Mouse (Mus musculus): ENCODE results near the gene Resf1. TPM values are rescaled to one million over a fixed set of nuclear protein-coding genes. Genes with fewer than 3 reads are reported as not detected.
"Not testable (repeated sequence)": the region's sequence is repeated elsewhere in the genome, so short reads cannot be mapped to it uniquely, and the experiment has no call there.

Resf1 gene
- polyA plus RNA-seq (2015; fragmentation: Nextera tagmentation; extraction: Ambion mirVana), result 26.6 and 28.4 TPM in 2 replicates

- peak within 1 kb of the TSS; percentile 90 for H3K9ac ChIP-seq
- ATAC-seq (ENCODE audit: low FRiP score, low read depth), result peak; percentile 100
- WGBS, result 5% methylated on average over 61 of the region's 61 CpGs
- H3K27ac ChIP-seq (replicated peaks), result peak within 1 kb of the TSS; percentile 98
- no peaks in the 10 kb centered on the region for H3K27me3 ChIP-seq
- no peaks in the 10 kb centered on the region for H3K9me3 ChIP-seq
- H3K4me2 ChIP-seq, result peak within 1 kb of the TSS; percentile 64
- H3K4me3 ChIP-seq, result peak within 1 kb of the TSS; percentile 79
- H3K4me1 ChIP-seq (replicated peaks), result peaks cover 21% of the 10 kb centered on the region
- peaks cover 8% of the 10 kb centered on the region for H3K36me3 ChIP-seq
These were observed at the start of gene Resf1 for GRCm38 (mm10) chr6:149308956-149309932. Gene Resf1 (plus strand): TSS chr6:149309414.

GRCm38 (mm10) chr6:149260801-149261239, 48.4 kb upstream of the Resf1 start:
- Histone ChIP-seq H3K9me3 (no peaks in the 10 kb centered on the region), H3K9ac (no peak overlapping the region), H3K4me2 (no peak overlapping the region), H3K4me1 (replicated peaks) (no peaks in the 10 kb centered on the region), H3K27ac (replicated peaks) (no peak overlapping the region), H3K27me3 (no peaks in the 10 kb centered on the region), H3K36me3 (no peaks in the 10 kb centered on the region), H3K4me3 (no peak overlapping the region)
- WGBS, result 81% methylated on average over 3 of the region's 3 CpGs
- no peak for ATAC-seq (ENCODE audit: low FRiP score, low read depth)

DNA sequence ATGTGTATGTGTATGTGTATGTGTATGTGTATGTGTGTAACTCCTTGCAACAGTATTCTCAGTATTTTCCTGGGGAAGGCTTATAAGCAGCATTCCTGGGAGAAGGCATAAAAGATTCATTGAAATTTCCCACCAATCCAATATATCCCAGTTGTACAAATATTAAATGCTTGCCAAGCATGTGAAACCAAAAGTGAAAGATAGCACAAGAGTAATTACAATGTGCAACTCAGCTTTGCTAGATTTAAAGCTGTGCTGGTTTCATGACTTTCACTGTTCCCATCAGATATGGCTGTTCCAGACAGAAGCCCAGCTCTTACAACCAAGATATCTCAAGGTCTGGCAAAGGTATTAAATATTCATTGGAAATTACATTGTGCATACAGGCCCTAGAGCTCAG, 41.3 kb upstream of the Resf1 start:
- Histone ChIP-seq H3K4me1 (replicated peaks) (no peaks in the 10 kb centered on the region), H3K4me2 (no peak overlapping the region), H3K27ac (replicated peaks) (no peak overlapping the region), H3K9ac (no peak overlapping the region), H3K4me3 (no peak overlapping the region), H3K27me3 (no peaks in the 10 kb centered on the region), H3K9me3 (no peaks in the 10 kb centered on the region), H3K36me3 (no peaks in the 10 kb centered on the region)
- no peak for ATAC-seq (ENCODE audit: low FRiP score, low read depth)

DNA sequence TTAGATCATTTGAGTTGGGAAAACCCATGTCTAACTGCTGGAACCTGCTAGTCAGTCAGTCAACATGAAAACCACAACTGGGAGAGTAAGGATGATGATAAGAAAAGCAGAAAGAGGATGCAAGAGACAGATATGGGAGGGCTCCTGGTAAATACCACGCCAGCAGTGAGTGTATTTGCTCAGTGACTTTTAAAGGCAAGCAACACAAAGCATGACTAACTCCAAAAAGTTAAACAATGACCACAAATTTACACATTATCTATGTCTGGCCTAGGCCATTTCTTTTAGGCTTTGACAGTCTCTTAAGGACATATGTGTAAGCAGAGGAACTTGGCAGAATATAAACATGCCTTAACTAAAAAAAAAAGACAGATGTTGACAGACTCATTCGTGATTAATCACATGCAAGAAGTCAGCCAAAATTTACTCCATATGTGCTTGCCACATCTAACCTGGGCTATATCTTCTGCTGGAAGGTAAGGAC, 30.9 kb upstream of the Resf1 start:
- no peak overlapping the region for H3K4me2 ChIP-seq
- no peak overlapping the region for H3K27ac ChIP-seq (replicated peaks)
- 0 out of 2 replicates have a peak, but pooled peaks cover 4% of the 10 kb centered on the region for H3K9me3 ChIP-seq
- H3K36me3 ChIP-seq, result no peaks in the 10 kb centered on the region
- WGBS, result 86% methylated on average over 2 of the region's 2 CpGs
- no peaks in the 10 kb centered on the region for H3K4me1 ChIP-seq (replicated peaks)
- H3K4me3 ChIP-seq, result no peak overlapping the region
- no peak overlapping the region for H3K9ac ChIP-seq
- ATAC-seq (ENCODE audit: low FRiP score, low read depth), result no peak
- H3K27me3 ChIP-seq, result no peaks in the 10 kb centered on the region

GRCm38 (mm10) chr6:149278866-149279265, 30.3 kb upstream of the Resf1 start:
- Histone ChIP-seq H3K4me1 (replicated peaks) (no peaks in the 10 kb centered on the region), H3K9me3 (0 out of 2 replicates have a peak, but pooled peaks cover 4% of the 10 kb centered on the region), H3K36me3 (no peaks in the 10 kb centered on the region), H3K27ac (replicated peaks) (no peak overlapping the region), H3K9ac (no peak overlapping the region), H3K4me3 (no peak overlapping the region), H3K4me2 (no peak overlapping the region), H3K27me3 (no peaks in the 10 kb centered on the region)
- WGBS, result 93% methylated on average over 1 of the region's 1 CpGs
- ATAC-seq (ENCODE audit: low FRiP score, low read depth), result no peak

- no peaks in the 10 kb centered on the region for H3K4me1 ChIP-seq (replicated peaks)
- H3K9me3 ChIP-seq, result 0 out of 2 replicates have a peak, but pooled peaks cover 4% of the 10 kb centered on the region
- H3K9ac ChIP-seq, result no peak overlapping the region
- H3K27me3 ChIP-seq, result no peaks in the 10 kb centered on the region
- H3K27ac ChIP-seq (replicated peaks), result no peak overlapping the region
- no peaks in the 10 kb centered on the region for H3K36me3 ChIP-seq
- H3K4me2 ChIP-seq, result no peak overlapping the region
- ATAC-seq (ENCODE audit: low FRiP score, low read depth), result no peak
- no peak overlapping the region for H3K4me3 ChIP-seq
These were observed 28.7 kb upstream of the Resf1 start for GRCm38 (mm10) chr6:149280511-149280910.

DNA sequence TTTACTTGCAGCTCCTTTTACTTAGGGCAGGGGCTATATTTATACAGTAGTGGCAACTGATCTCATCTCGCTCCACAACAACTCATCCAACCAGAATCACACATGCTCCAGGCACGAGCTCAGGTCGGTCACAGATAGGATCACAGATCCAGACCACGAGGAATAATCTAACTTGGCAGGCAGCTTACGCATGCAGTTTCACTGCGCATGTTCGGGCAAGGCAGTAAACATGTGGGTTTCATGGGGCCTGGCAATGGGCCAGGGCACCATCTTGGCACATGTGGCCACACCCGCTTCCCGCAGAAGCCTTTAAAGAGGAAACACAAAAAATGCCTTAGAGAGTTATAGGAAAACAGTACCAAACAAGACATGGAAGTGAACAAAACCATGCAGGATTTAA, 21.0 kb upstream of the Resf1 start:
- ATAC-seq (ENCODE audit: low FRiP score, low read depth); H3K4me2 ChIP-seq; H3K9ac ChIP-seq; H3K36me3 ChIP-seq; H3K4me1 ChIP-seq (replicated peaks); H3K27ac ChIP-seq (replicated peaks); H3K4me3 ChIP-seq; H3K27me3 ChIP-seq; H3K9me3 ChIP-seq: not testable (repeated sequence)
- 86% methylated on average over 9 of the region's 9 CpGs for WGBS

DNA sequence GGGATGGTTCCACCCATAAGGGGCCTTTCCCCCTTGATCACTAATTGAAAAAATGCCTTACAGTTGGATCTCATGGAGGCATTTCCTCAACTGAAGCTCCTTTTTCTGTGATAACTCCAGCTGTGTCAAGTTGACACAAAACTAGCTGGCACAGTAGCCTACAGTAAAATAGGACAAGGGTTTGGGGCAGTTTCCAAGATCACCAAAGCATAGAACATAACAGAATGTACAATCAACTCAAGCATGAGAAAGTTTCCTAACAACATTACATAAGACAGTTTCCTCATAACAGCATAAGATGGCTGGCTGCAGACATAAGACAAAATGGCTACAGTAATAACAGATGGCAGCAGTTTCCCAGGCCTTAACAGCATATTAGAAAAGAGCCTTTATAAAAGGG, 6.0 kb upstream of the Resf1 start:
- not testable (repeated sequence) for H3K4me1 ChIP-seq (replicated peaks); ATAC-seq (ENCODE audit: low FRiP score, low read depth); H3K27ac ChIP-seq (replicated peaks); H3K9me3 ChIP-seq; H3K4me2 ChIP-seq; H3K9ac ChIP-seq; H3K27me3 ChIP-seq; H3K4me3 ChIP-seq; H3K36me3 ChIP-seq

DNA sequence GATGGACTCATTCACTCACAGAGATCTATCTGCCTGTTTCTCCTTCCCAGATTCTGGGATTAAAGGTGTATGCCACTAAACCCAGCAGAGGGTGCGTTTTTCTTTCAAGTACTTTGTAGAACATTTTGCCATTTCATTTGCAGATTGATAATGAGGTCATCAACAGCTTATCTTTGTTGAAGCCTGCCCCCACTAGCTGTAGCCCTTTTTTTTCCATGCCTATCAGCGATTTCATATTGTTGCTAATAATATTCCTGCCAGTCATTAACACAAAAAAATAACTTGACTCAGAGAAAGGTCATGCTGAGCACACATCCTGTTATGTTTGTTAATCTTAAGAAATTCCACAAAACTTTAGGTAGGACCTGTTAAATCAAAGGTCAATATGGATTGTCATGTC, 2.1 kb upstream of the Resf1 start:
- ATAC-seq (ENCODE audit: low FRiP score, low read depth), result no peak
- H3K27ac ChIP-seq (replicated peaks), result no peak overlapping the region
- no peaks in the 10 kb centered on the region for H3K27me3 ChIP-seq
- WGBS, result 91% methylated on average over 2 of the region's 2 CpGs
- peaks cover 8% of the 10 kb centered on the region for H3K36me3 ChIP-seq
- no peak overlapping the region for H3K4me2 ChIP-seq
- H3K9me3 ChIP-seq, result no peaks in the 10 kb centered on the region
- H3K9ac ChIP-seq, result no peak overlapping the region
- H3K4me3 ChIP-seq, result no peak overlapping the region
- peaks cover 21% of the 10 kb centered on the region for H3K4me1 ChIP-seq (replicated peaks)

DNA sequence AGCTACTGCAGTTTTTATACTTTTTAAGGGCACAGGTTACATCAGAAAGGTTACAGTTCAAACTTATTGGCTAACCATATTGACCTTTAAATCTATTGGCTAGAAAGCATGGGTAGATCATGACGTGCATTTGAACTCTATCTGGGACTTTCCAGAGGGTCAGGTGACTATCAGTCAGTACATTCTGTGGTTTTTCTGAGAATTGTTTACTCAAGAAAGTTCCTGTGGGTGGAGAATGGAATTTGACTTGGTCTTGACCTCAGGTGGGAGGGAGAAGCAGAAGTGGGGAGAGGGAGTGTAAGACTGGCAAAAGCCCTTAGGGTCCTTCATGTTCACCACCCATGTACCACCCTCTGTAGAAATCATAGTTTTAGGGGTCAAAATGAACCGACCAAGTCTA, 1.4 kb upstream of the Resf1 start:
- H3K36me3 ChIP-seq, result peaks cover 8% of the 10 kb centered on the region
- no peak for ATAC-seq (ENCODE audit: low FRiP score, low read depth)
- H3K4me2 ChIP-seq, result no peak overlapping the region
- no peak overlapping the region for H3K27ac ChIP-seq (replicated peaks)
- peaks cover 21% of the 10 kb centered on the region for H3K4me1 ChIP-seq (replicated peaks)
- no peaks in the 10 kb centered on the region for H3K27me3 ChIP-seq
- no peak overlapping the region for H3K4me3 ChIP-seq
- no peak overlapping the region for H3K9ac ChIP-seq
- WGBS, result 87% methylated on average over 2 of the region's 2 CpGs
- no peaks in the 10 kb centered on the region for H3K9me3 ChIP-seq

DNA sequence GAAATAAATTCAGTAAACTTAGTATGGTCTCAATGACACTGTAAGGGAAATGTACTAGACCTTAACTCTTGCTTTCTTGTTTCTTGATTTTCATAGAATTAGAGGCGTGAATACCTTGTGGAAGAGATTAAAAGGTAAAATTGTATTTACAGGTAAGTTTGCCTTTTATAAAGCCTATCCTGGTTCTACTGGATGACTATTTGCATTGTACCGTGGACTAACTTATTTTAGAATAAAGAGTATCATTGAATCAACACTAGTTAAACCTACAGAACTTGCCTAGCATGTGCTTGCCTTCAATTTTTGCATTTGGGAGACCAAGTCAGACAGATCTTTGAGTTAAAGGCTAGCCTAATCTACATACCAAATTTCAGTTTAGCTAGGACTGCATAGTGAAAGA, 1.0 kb downstream of the Resf1 start:
- Histone ChIP-seq H3K4me2 (peak overlapping the region; percentile 64), H3K9ac (peak overlapping the region; percentile 90), H3K27me3 (no peaks in the 10 kb centered on the region), H3K9me3 (no peaks in the 10 kb centered on the region), H3K4me1 (replicated peaks) (peaks cover 21% of the 10 kb centered on the region), H3K36me3 (peaks cover 17% of the 10 kb centered on the region), H3K27ac (replicated peaks) (no peak overlapping the region; the same call in 1 of the 2 replicates), H3K4me3 (peak overlapping the region; percentile 79)
- WGBS, result 67% methylated on average over 2 of the region's 2 CpGs
- no peak for ATAC-seq (ENCODE audit: low FRiP score, low read depth)

DNA sequence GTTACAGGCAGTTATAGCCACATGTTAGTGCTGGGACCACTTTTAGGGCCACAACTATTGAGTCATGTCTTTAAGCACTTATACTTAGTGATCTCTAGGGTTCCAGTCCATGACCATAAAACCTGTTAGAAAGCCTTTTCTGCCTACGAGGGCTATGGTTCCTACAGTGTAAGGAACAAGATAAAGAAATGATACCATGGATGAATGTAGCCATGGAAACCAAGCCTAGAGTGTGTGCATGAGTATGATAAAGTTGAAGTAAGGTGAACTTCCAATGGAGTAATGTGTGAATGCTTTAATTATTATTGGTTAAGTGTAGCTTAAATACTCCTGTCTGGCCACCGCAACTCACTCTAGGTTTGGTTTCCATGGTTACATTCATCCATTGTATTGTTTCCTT, 1.8 kb downstream of the Resf1 start:
- peak overlapping the region; percentile 79; the same call in 1 of the 2 replicates for H3K4me3 ChIP-seq
- ATAC-seq (ENCODE audit: low FRiP score, low read depth), result no peak
- H3K9ac ChIP-seq, result no peak overlapping the region

More for the DNA sequence above, 1.8 kb downstream of the Resf1 start:
- H3K9me3 ChIP-seq, result no peaks in the 10 kb centered on the region
- H3K4me2 ChIP-seq, result peak overlapping the region; percentile 64
- peaks cover 21% of the 10 kb centered on the region for H3K4me1 ChIP-seq (replicated peaks)
- H3K27ac ChIP-seq (replicated peaks), result no peak overlapping the region
- 79% methylated on average over 2 of the region's 2 CpGs for WGBS
- H3K27me3 ChIP-seq, result no peaks in the 10 kb centered on the region
- H3K36me3 ChIP-seq, result peaks cover 22% of the 10 kb centered on the region
